Mouse (Mus musculus): ENCODE results near the gene Acot6.

- no peak for TF ChIP-seq CHD2 (IDR thresholded peaks at IDR 0.05; ENCODE audit: low read depth, low read length)
- no peak for TF ChIP-seq ZC3H11A (IDR thresholded peaks at IDR 0.05; ENCODE audit: borderline replicate concordance, low read depth, low read length)
These were observed 55.8 kb downstream of the Acot6 start for GRCm38 (mm10) chr12:84156210-84156609.

Measured in ES-E14 (cell line).